Mouse (Mus musculus) lung, embryonic 16.5 days (tissue): Measurements from ENCODE around the gene Vmn1r192. TPM values are rescaled to one million over a fixed set of nuclear protein-coding genes. Genes with fewer than 3 reads are reported as not detected.

ENCODE experiments used
- microRNA-seq: library from miRNA; unstranded; fragments of <30 nt; microRNA quantifications from one replicate; pipeline ENCODE4, GENCODE M21; 2016
- polyA plus RNA-seq: library from polyadenylated mRNA; unstranded; fragments of >200 nt; fragmentation: Nextera tagmentation; extraction: Ambion mirVana; gene quantifications from 2 replicates; pipeline ENCODE4 v1.2.1, GENCODE M21; 2015

The Vmn1r192 gene
- polyA plus RNA-seq, 1 experiment from 2014 or later = not detected

Small RNA genes lying within 50 kb of the gene (microRNA-seq; reads per million reads assigned to microRNA genes)
- gene Gm23282 (not detected), gene Gm25084 (not detected)

Other genes starting within 250 kb of the Vmn1r192 start
- gene Zfp184, start 246.0 kb downstream of the Vmn1r192 start, polyA plus RNA-seq = 7.9 and 12.5 TPM in 2 replicates
- 0.16 and 0.18 TPM in 2 replicates for gene Pom121l2, start 209.9 kb downstream of the Vmn1r192 start, polyA plus RNA-seq
- 10.0 and 26.0 TPM in 2 replicates for gene Prss16, start 181.4 kb downstream of the Vmn1r192 start, polyA plus RNA-seq
- 2.3 and 15.3 TPM in 2 replicates for gene Hist1h2ah, start 155.6 kb downstream of the Vmn1r192 start, polyA plus RNA-seq
- 6.6 and 7.3 TPM in 2 replicates for gene Hist1h2bk, start 155.3 kb downstream of the Vmn1r192 start, polyA plus RNA-seq
- gene Hist1h4i, start 149.8 kb downstream of the Vmn1r192 start, polyA plus RNA-seq = 23.6 and 24.3 TPM in 2 replicates
- gene Hist1h2ag, start 148.2 kb downstream of the Vmn1r192 start, polyA plus RNA-seq = 36.8 and 53.7 TPM in 2 replicates
- 12.9 and 16.4 TPM in 2 replicates for gene Hist1h2bj, start 147.9 kb downstream of the Vmn1r192 start, polyA plus RNA-seq
- gene Vmn1r188, start 106.7 kb downstream of the Vmn1r192 start, polyA plus RNA-seq = not detected in 2 replicates
- gene Vmn1r189, start 85.3 kb downstream of the Vmn1r192 start, polyA plus RNA-seq = not detected in 2 replicates
- not detected in 2 replicates for gene Vmn1r191, start 7.2 kb downstream of the Vmn1r192 start, polyA plus RNA-seq
- not detected in 2 replicates for gene Vmn1r193, start 32.0 kb upstream of the Vmn1r192 start, polyA plus RNA-seq
- gene Vmn1r194, start 53.1 kb upstream of the Vmn1r192 start, polyA plus RNA-seq = not detected in 2 replicates
- not detected in 2 replicates for gene Vmn1r195, start 79.4 kb upstream of the Vmn1r192 start, polyA plus RNA-seq
- gene Vmn1r196, start 98.8 kb upstream of the Vmn1r192 start, polyA plus RNA-seq = not detected in 2 replicates
- not detected in 2 replicates for gene Vmn1r197, start 133.4 kb upstream of the Vmn1r192 start, polyA plus RNA-seq
- not detected in 2 replicates for gene Vmn1r198, start 159.2 kb upstream of the Vmn1r192 start, polyA plus RNA-seq
- not detected in 2 replicates for gene Vmn1r199, start 188.7 kb upstream of the Vmn1r192 start, polyA plus RNA-seq
- not detected in 2 replicates for gene Vmn1r200, start 199.2 kb upstream of the Vmn1r192 start, polyA plus RNA-seq